Mouse (Mus musculus) kidney, postnatal 0 days (tissue): ENCODE measurements at regions not wholly inside any gene's neighbourhood (a gene's known extent, or its start where the extent isn't known, plus 50 kb on each side); places are given as distances from the start of the nearest gene placed in this dataset.

ENCODE experiments used
- ATAC-seq: fragments of 200-750 bp; cut with Nextera tagmentation; replicated peaks from 2 replicates; pipeline ENCODE4 v1.8.0; 2017; ENCODE audit warnings: low read depth, moderate number of reproducible peaks, moderate TSS enrichment, moderate library complexity; ENCODE audit not compliant: low FRiP score
- DNase-seq: peaks from one replicate; pipeline ENCODE4 v3.0.0-alpha.2; 2016; ENCODE audit warnings: low spot score
- H3K27ac ChIP-seq: fragments of 300-500 bp; sonication (generic); 2 replicates; pipeline ENCODE4 v1.5.1; 2014; ENCODE audit warnings: mild to moderate bottlenecking
- H3K27me3 ChIP-seq: fragments of 300-500 bp; sonication (generic); 2 replicates; pipeline ENCODE4 v1.6.1; 2014; ENCODE audit warnings: low read length, mixed read lengths; ENCODE audit not compliant: insufficient read depth
- H3K36me3 ChIP-seq: fragments of 300-500 bp; sonication (generic); 2 replicates; pipeline ENCODE4 v1.6.1; 2014; ENCODE audit warnings: low read length, mixed read lengths; ENCODE audit not compliant: insufficient read depth
- H3K4me1 ChIP-seq: fragments of 300-500 bp; sonication (generic); replicated peaks from 2 replicates; pipeline ENCODE4 v1.6.1; 2014; ENCODE audit warnings: antibody characterized with exemption, low read length, mixed read lengths; ENCODE audit not compliant: insufficient read depth
- H3K4me2 ChIP-seq: fragments of 300-500 bp; sonication (generic); 2 replicates; pipeline ENCODE4 v1.6.1; 2014; ENCODE audit warnings: mild to moderate bottlenecking, low read length, moderate library complexity, mixed read lengths
- H3K4me3 ChIP-seq: fragments of 300-500 bp; sonication (generic); replicated peaks from 2 replicates; pipeline ENCODE4 v1.5.1; 2014; ENCODE audit warnings: low read depth, low read length
- H3K9ac ChIP-seq: fragments of 300-500 bp; sonication (generic); 2 replicates; pipeline ENCODE4 v1.6.1; 2014; ENCODE audit warnings: low read depth, low read length
- H3K9me3 ChIP-seq: fragments of 300-500 bp; sonication (generic); replicated peaks from 2 replicates; pipeline ENCODE4 v1.6.1; 2016; ENCODE audit warnings: low read length, inconsistent platforms, mixed read lengths
- CTCF ChIP-seq: IDR thresholded peaks from 2 replicates; pipeline ENCODE4 v1.5.1; 2016; ENCODE audit warnings: antibody characterized with exemption, low read depth, mild to moderate bottlenecking, moderate library complexity
- WGBS: fragments of 180-500 bp; shearing (Covaris S2); extraction: QIAGEN DNeasy Blood & Tissue Kit; methylation state at CpG from one replicate; pipeline ENCODE4 v1.1.7; 2014; 5-methylcytosine and 5-hydroxymethylcytosine counted together

GRCm38 (mm10) chr13:115231981-115232380 lies 130.2 kb upstream of the Itga1 start:
- Histone ChIP-seq H3K4me2 (no peak overlapping the region), H3K4me3 (no peak overlapping the region), H3K27me3 (no peaks in the 10 kb centered on the region), H3K4me1 (no peaks in the 10 kb centered on the region), H3K36me3 (no peaks in the 10 kb centered on the region), H3K9me3 (no peaks in the 10 kb centered on the region), H3K27ac (no peak overlapping the region), H3K9ac (no peak overlapping the region)
- WGBS, result 65% methylated on average over 4 of the region's 4 CpGs
- DNase-seq, result no peak
- no peak for TF ChIP-seq CTCF
- no peak for ATAC-seq

- peak; percentile 88 for DNase-seq
- Histone ChIP-seq H3K36me3 (no peaks in the 10 kb centered on the region), H3K4me3 (no peak overlapping the region), H3K27me3 (no peaks in the 10 kb centered on the region), H3K4me1 (no peaks in the 10 kb centered on the region), H3K4me2 (no peak overlapping the region), H3K27ac (no peak overlapping the region), H3K9me3 (no peaks in the 10 kb centered on the region), H3K9ac (no peak overlapping the region)
- TF ChIP-seq CTCF, result peak; percentile 95
- no peak for ATAC-seq
- 25% methylated on average over 13 of the region's 13 CpGs for WGBS
These were observed 128.7 kb upstream of the Itga1 start for GRCm38 (mm10) chr13:115230494-115230893.

GRCm38 (mm10) chr13:115226824-115227223 lies 125.1 kb upstream of the Itga1 start:
- TF ChIP-seq CTCF, result no peak
- ATAC-seq (no peak), DNase-seq (no peak)
- Histone ChIP-seq H3K4me2 (no peak overlapping the region), H3K9me3 (no peaks in the 10 kb centered on the region), H3K9ac (no peak overlapping the region), H3K4me3 (no peak overlapping the region), H3K4me1 (no peaks in the 10 kb centered on the region), H3K27ac (no peak overlapping the region), H3K27me3 (no peaks in the 10 kb centered on the region), H3K36me3 (no peaks in the 10 kb centered on the region)
- WGBS, result 45% methylated on average over 6 of the region's 6 CpGs

GRCm38 (mm10) chr13:115219701-115220100 lies 117.9 kb upstream of the Itga1 start:
- Histone ChIP-seq H3K27ac (no peak overlapping the region), H3K4me3 (no peak overlapping the region), H3K9ac (no peak overlapping the region), H3K4me2 (no peak overlapping the region), H3K4me1 (no peaks in the 10 kb centered on the region), H3K9me3 (no peaks in the 10 kb centered on the region), H3K36me3 (no peaks in the 10 kb centered on the region), H3K27me3 (no peaks in the 10 kb centered on the region)
- ATAC-seq (no peak), DNase-seq (peak; percentile 62)
- TF ChIP-seq CTCF, result peak; percentile 54
- WGBS, result 20% methylated on average over 2 of the region's 2 CpGs

DNA sequence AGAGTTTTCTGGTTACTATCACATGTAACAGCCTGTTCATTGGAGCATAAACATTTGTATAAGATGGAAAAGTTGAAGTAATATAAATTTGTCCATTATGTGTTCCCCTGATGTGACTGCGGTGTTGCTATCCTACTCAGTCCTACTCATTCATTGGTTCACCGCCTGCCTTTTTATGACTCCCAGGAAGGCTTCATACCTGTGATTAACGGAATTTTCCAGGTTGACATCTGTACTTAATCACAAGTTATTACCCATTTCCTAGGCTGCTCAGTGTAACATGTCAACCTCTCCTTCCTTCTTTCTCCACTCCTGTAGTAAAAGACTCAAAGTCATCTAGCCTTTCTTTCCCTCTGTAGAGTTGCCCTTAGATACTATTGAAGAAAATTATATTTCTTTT lies 109.5 kb upstream of the Itga1 start:
- no peak overlapping the region for H3K4me2 ChIP-seq
- DNase-seq (no peak), ATAC-seq (no peak)
- H3K27ac ChIP-seq, result no peak overlapping the region
- WGBS, result 65% methylated on average over 3 of the region's 3 CpGs
- no peak for TF ChIP-seq CTCF
- no peaks in the 10 kb centered on the region for H3K36me3 ChIP-seq
- no peak overlapping the region for H3K9ac ChIP-seq
- H3K4me3 ChIP-seq, result no peak overlapping the region
- no peaks in the 10 kb centered on the region for H3K9me3 ChIP-seq
- no peaks in the 10 kb centered on the region for H3K4me1 ChIP-seq
- no peaks in the 10 kb centered on the region for H3K27me3 ChIP-seq

- 53% methylated on average over 10 of the region's 10 CpGs for WGBS
- H3K4me2 ChIP-seq, result no peak overlapping the region
- no peaks in the 10 kb centered on the region for H3K27me3 ChIP-seq
- DNase-seq (peak; percentile 36), ATAC-seq (no peak)
- H3K36me3 ChIP-seq, result no peaks in the 10 kb centered on the region
- TF ChIP-seq CTCF, result no peak
- no peak overlapping the region for H3K9ac ChIP-seq
- H3K4me1 ChIP-seq, result no peaks in the 10 kb centered on the region
- no peaks in the 10 kb centered on the region for H3K9me3 ChIP-seq
- no peak overlapping the region for H3K27ac ChIP-seq
- H3K4me3 ChIP-seq, result no peak overlapping the region
These were observed 109.0 kb upstream of the Itga1 start for GRCm38 (mm10) chr13:115210643-115211208.
